Mouse (Mus musculus): ENCODE measurements around the gene Map2k3.

DNA sequence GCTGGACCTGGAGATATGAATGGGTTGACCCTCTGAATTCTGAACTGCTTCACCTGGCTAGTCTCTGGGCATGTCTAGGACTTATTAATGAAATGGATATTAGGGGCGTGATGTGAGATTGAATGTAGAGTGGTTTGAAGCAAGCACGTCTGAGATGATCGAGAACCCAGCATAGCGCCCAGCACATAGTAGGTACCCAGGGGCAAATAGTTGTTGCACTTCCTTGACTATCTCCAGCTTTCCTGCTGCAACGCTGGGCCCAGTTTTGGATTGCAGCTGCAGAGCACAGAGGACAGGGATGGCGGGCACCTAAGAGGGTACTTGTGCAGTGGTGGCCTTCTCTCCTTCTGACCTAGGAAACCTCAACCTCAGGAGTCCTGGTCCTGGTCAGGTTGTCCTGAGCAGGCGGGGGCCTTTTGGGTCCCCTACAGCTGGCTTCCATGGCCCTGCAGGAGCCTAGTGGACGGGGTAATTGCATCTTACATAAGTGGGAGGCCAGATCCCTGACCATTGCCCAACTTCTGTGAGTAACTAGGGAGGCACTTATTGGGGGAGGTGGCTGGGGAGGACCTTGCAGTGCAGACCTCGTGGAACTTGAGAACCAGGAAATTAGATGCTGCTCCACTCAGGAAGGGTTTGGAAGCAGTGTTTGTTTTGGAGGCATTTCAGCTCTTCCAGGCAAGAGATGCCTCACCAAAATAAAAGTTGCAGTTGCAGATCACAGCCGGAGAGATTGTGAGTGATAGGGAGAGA, 1.5 kb downstream of the Map2k3 start:
- TF ChIP-seq CTCF (IDR thresholded peaks at IDR 0.05; ENCODE audit: borderline replicate concordance, control insufficient read depth, extremely low read depth, insufficient read depth, low read length, poor library complexity) (no peak), POLR2A (IDR thresholded peaks at IDR 0.05; ENCODE audit: control insufficient read depth, extremely low read depth, insufficient read depth, low read length, poor library complexity) (no peak)

All from thymus, adult 2 months (tissue).